Mouse (Mus musculus): ENCODE data around the gene Olfr1436. TPM values are rescaled to one million over a fixed set of nuclear protein-coding genes. Genes with fewer than 3 reads are reported as not detected.
"Not testable (repeated sequence)": the region's sequence is repeated elsewhere in the genome, so short reads cannot be mapped to it uniquely, and the experiment has no call there.

The Olfr1436 gene
- not detected in 2 replicates for polyA plus RNA-seq (2016; fragmentation: Nextera tagmentation; extraction: Ambion mirVana)

GRCm38 (mm10) chr19:12299030-12299429 is at the start of gene Olfr1436:
TSS of gene Olfr1436 (minus strand) at chr19:12299130.
- not testable (repeated sequence) for H3K4me1 ChIP-seq; H3K9ac ChIP-seq; H3K27me3 ChIP-seq (replicated peaks); H3K4me3 ChIP-seq; H3K4me2 ChIP-seq (replicated peaks); ATAC-seq (ENCODE audit: low FRiP score, low read depth); H3K36me3 ChIP-seq; H3K9me3 ChIP-seq; H3K27ac ChIP-seq
- WGBS: 86% methylated on average over 1 of the region's 1 CpGs

DNA sequence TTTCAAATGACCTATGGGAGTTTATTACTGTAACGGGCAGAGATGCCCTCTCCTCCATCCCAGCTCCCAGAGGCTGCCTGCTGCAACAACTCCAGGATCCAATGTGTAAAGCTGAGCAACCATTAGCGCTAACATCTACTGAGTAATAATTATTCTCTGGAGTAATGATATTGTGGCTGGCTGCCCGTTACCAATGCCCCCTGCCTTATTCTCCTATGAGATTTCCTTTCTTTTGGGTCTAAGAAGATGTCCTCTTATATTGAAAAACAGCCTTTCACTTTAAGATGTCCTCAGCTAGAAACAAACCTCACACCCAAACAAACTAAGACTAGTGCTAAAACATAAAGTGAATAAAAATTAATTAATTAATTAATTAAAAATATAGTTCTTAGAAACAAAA is 36.9 kb upstream of the Olfr1436 start, which contains the start of gene Olfr1438-ps1:
TSS of gene Olfr1438-ps1 (minus strand) at position 101 of the 400 bp plus-strand sequence.
- Histone ChIP-seq H3K27ac (no peak within 1 kb of the TSS), H3K4me1 (no peaks in the 10 kb centered on the region), H3K27me3 (replicated peaks) (no peaks in the 10 kb centered on the region), H3K9me3 (no peaks in the 10 kb centered on the region), H3K4me2 (replicated peaks) (no peak within 1 kb of the TSS), H3K4me3 (no peak within 1 kb of the TSS), H3K9ac (no peak within 1 kb of the TSS), H3K36me3 (no peaks in the 10 kb centered on the region)
- no peak for ATAC-seq (ENCODE audit: low FRiP score, low read depth)
- 83% methylated on average over 3 of the region's 3 CpGs for WGBS

DNA sequence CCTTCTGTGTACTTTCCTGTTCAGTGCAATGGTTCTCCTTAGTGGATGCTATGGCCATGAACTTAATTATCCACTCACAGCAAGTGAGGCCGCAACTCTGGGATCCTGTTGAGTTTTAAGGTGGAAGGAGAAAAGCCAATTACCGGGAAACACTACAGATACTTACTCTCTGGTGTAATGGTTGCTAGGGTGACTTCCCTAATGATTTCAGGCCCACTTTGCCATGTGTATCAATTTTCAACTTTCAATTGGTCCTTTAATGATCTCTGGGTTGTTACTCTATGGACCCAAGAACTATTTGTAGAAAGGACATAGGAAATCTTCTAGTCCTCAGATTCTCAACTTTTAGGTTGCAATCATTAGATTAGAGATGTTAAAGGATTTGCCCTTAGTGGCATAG is 26.1 kb upstream of the Olfr1436 start, which contains the start of gene Olfr1437:
TSS of gene Olfr1437 (minus strand) at position 101 of the 400 bp plus-strand sequence.
- no peaks in the 10 kb centered on the region for H3K4me1 ChIP-seq
- no peaks in the 10 kb centered on the region for H3K36me3 ChIP-seq
- H3K27ac ChIP-seq: no peak within 1 kb of the TSS
- ATAC-seq (ENCODE audit: low FRiP score, low read depth): no peak
- no peak within 1 kb of the TSS for H3K4me3 ChIP-seq
- no peaks in the 10 kb centered on the region for H3K9me3 ChIP-seq
- no peak within 1 kb of the TSS for H3K9ac ChIP-seq
- 58% methylated on average over 2 of the region's 2 CpGs for WGBS
- no peaks in the 10 kb centered on the region for H3K27me3 ChIP-seq (replicated peaks)
- no peak within 1 kb of the TSS for H3K4me2 ChIP-seq (replicated peaks)

GRCm38 (mm10) chr19:12292979-12293378 is 6.0 kb downstream of the Olfr1436 start:
- Histone ChIP-seq H3K9me3 (no peaks in the 10 kb centered on the region), H3K27me3 (replicated peaks) (no peaks in the 10 kb centered on the region), H3K4me2 (replicated peaks) (no peak overlapping the region), H3K4me3 (no peak overlapping the region), H3K27ac (no peak overlapping the region), H3K9ac (no peak overlapping the region), H3K36me3 (no peaks in the 10 kb centered on the region), H3K4me1 (no peaks in the 10 kb centered on the region)
- ATAC-seq (ENCODE audit: low FRiP score, low read depth): no peak

DNA sequence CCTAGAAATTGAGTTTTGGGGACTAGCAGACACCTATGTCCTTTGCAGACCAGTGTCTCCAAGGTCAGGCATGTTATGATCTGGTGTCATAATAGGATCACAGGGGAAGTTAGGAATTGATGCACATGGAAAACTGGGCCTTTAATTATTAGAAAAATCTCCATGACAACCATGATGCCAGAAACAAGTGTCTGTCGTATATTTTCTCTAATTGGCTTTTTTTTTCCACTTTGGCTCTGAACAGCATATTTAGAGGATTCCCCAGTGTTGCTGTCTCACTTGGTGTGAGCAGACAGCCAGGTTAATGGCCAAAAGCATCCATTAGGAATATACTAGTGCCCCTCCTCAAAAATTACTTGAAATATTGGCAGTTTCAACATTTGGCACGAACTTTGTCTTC is 19.4 kb downstream of the Olfr1436 start, which contains the start of gene Olfr1434:
TSS of gene Olfr1434 (plus strand) at position 301 of the 400 bp plus-strand sequence.
- no peaks in the 10 kb centered on the region for H3K4me1 ChIP-seq
- H3K4me2 ChIP-seq (replicated peaks): no peak within 1 kb of the TSS
- no peak within 1 kb of the TSS for H3K9ac ChIP-seq
- H3K27me3 ChIP-seq (replicated peaks): no peaks in the 10 kb centered on the region
- no peaks in the 10 kb centered on the region for H3K36me3 ChIP-seq
- no peak within 1 kb of the TSS for H3K4me3 ChIP-seq
- no peaks in the 10 kb centered on the region for H3K9me3 ChIP-seq
- no peak within 1 kb of the TSS for H3K27ac ChIP-seq
- 76% methylated on average over 2 of the region's 2 CpGs for WGBS
- no peak for ATAC-seq (ENCODE audit: low FRiP score, low read depth)

- 58% methylated on average over 1 of the region's 1 CpGs for WGBS
- no peak for ATAC-seq (ENCODE audit: low FRiP score, low read depth)
- no peak within 1 kb of the TSS for H3K27ac ChIP-seq
- no peak within 1 kb of the TSS for H3K4me3 ChIP-seq
- H3K27me3 ChIP-seq (replicated peaks): no peaks in the 10 kb centered on the region
- no peak within 1 kb of the TSS for H3K9ac ChIP-seq
- no peaks in the 10 kb centered on the region for H3K4me1 ChIP-seq
- H3K36me3 ChIP-seq: no peaks in the 10 kb centered on the region
- no peak within 1 kb of the TSS for H3K4me2 ChIP-seq (replicated peaks)
- no peaks in the 10 kb centered on the region for H3K9me3 ChIP-seq
Measured at GRCm38 (mm10) chr19:12260732-12261131, 38.2 kb downstream of the Olfr1436 start, which contains the start of gene Olfr235. TSS of gene Olfr235 (plus strand) at chr19:12261032.

Other genes starting within 250 kb of the Olfr1436 start
- gene Olfr1424, start 236.4 kb downstream of the Olfr1436 start, polyA plus RNA-seq (2016; fragmentation: Nextera tagmentation; extraction: Ambion mirVana): not detected in 2 replicates
- gene Olfr1425, start 221.4 kb downstream of the Olfr1436 start, polyA plus RNA-seq (2016; fragmentation: Nextera tagmentation; extraction: Ambion mirVana): not detected in 2 replicates
- gene Olfr1426, start 207.1 kb downstream of the Olfr1436 start, polyA plus RNA-seq (2016; fragmentation: Nextera tagmentation; extraction: Ambion mirVana): not detected in 2 replicates
- not detected in 2 replicates for gene Olfr1427, start 195.8 kb downstream of the Olfr1436 start, polyA plus RNA-seq (2016; fragmentation: Nextera tagmentation; extraction: Ambion mirVana)
- gene Olfr1428, start 183.2 kb downstream of the Olfr1436 start, polyA plus RNA-seq (2016; fragmentation: Nextera tagmentation; extraction: Ambion mirVana): not detected in 2 replicates
- not detected in 2 replicates for gene Olfr76, start 175.9 kb downstream of the Olfr1436 start, polyA plus RNA-seq (2016; fragmentation: Nextera tagmentation; extraction: Ambion mirVana)
- gene Olfr1555-ps1, start 129.0 kb downstream of the Olfr1436 start, polyA plus RNA-seq (2016; fragmentation: Nextera tagmentation; extraction: Ambion mirVana): not detected in 2 replicates
- not detected in 2 replicates for gene Olfr1431, start 98.5 kb downstream of the Olfr1436 start, polyA plus RNA-seq (2016; fragmentation: Nextera tagmentation; extraction: Ambion mirVana)
- not detected in 2 replicates for gene Olfr1432, start 66.5 kb downstream of the Olfr1436 start, polyA plus RNA-seq (2016; fragmentation: Nextera tagmentation; extraction: Ambion mirVana)
- gene Olfr262, start 57.5 kb downstream of the Olfr1436 start, polyA plus RNA-seq (2016; fragmentation: Nextera tagmentation; extraction: Ambion mirVana): not detected in 2 replicates
- not detected in 2 replicates for gene Olfr235, start 38.1 kb downstream of the Olfr1436 start, polyA plus RNA-seq (2016; fragmentation: Nextera tagmentation; extraction: Ambion mirVana)
- gene Olfr1434, start 19.3 kb downstream of the Olfr1436 start, polyA plus RNA-seq (2016; fragmentation: Nextera tagmentation; extraction: Ambion mirVana): not detected in 2 replicates
- gene Olfr1437, start 26.0 kb upstream of the Olfr1436 start, polyA plus RNA-seq (2016; fragmentation: Nextera tagmentation; extraction: Ambion mirVana): not detected in 2 replicates
- not detected in 2 replicates for gene Olfr1438-ps1, start 36.8 kb upstream of the Olfr1436 start, polyA plus RNA-seq (2016; fragmentation: Nextera tagmentation; extraction: Ambion mirVana)
- not detected in 2 replicates for gene Olfr1440, start 88.1 kb upstream of the Olfr1436 start, polyA plus RNA-seq (2016; fragmentation: Nextera tagmentation; extraction: Ambion mirVana)
- gene Olfr1441, start 118.3 kb upstream of the Olfr1436 start, polyA plus RNA-seq (2016; fragmentation: Nextera tagmentation; extraction: Ambion mirVana): not detected in 2 replicates
- not detected in 2 replicates for gene Pfpl, start 128.8 kb upstream of the Olfr1436 start, polyA plus RNA-seq (2016; fragmentation: Nextera tagmentation; extraction: Ambion mirVana)
- 0.76 and 1.1 TPM in 2 replicates for gene Mpeg1, start 161.6 kb upstream of the Olfr1436 start, polyA plus RNA-seq (2016; fragmentation: Nextera tagmentation; extraction: Ambion mirVana)
- 58.4 and 63.3 TPM in 2 replicates for gene Dtx4, start 202.3 kb upstream of the Olfr1436 start, polyA plus RNA-seq (2016; fragmentation: Nextera tagmentation; extraction: Ambion mirVana)
- 13.3 and 15.7 TPM in 2 replicates for gene Fam111a, start 246.6 kb upstream of the Olfr1436 start, polyA plus RNA-seq (2016; fragmentation: Nextera tagmentation; extraction: Ambion mirVana)